Mouse (Mus musculus) testis, adult 2 months (tissue): ENCODE measurements at regions not wholly inside any gene's neighbourhood (a gene's known extent, or its start where the extent isn't known, plus 50 kb on each side); places are given as distances from the start of the nearest gene placed in this dataset.

Source experiments
- H3K27ac ChIP-seq: fragments of 200-500 bp; 2 replicates; pipeline ENCODE4 v1.5.1; 2012; ENCODE audit warnings: low read depth, low read length; ENCODE audit not compliant: control insufficient read depth, insufficient read depth
- H3K27me3 ChIP-seq: fragments of 200-500 bp; 2 replicates; pipeline ENCODE4 v1.6.1; 2012; ENCODE audit warnings: mild to moderate bottlenecking, low read length, moderate library complexity; ENCODE audit not compliant: control insufficient read depth, insufficient read depth
- H3K36me3 ChIP-seq: fragments of 200-500 bp; 2 replicates; pipeline ENCODE4 v1.6.1; 2012; ENCODE audit warnings: mild to moderate bottlenecking, low read length; ENCODE audit not compliant: control insufficient read depth, insufficient read depth
- H3K4me1 ChIP-seq: fragments of 200-500 bp; 2 replicates; pipeline ENCODE4 v1.6.1; 2012; ENCODE audit warnings: low read length; ENCODE audit not compliant: control insufficient read depth, insufficient read depth
- H3K4me3 ChIP-seq: fragments of 200-500 bp; 2 replicates; pipeline ENCODE4 v1.5.1; 2012; ENCODE audit warnings: low read depth, mild to moderate bottlenecking, low read length, moderate library complexity, mixed read lengths; ENCODE audit not compliant: control insufficient read depth
- CTCF ChIP-seq: fragments of 200-500 bp; IDR thresholded peaks from 2 replicates; pipeline ENCODE4 v1.5.1; 2012; ENCODE audit warnings: low read depth, mild to moderate bottlenecking, inconsistent platforms, low read length, moderate library complexity; ENCODE audit not compliant: control insufficient read depth, insufficient read depth, insufficient replicate concordance
- POLR2A ChIP-seq: fragments of 200-500 bp; IDR thresholded peaks from 2 replicates; pipeline ENCODE4 v1.6.1; 2012; ENCODE audit warnings: low read depth, mild to moderate bottlenecking, inconsistent platforms, low read length, moderate library complexity; ENCODE audit not compliant: control insufficient read depth

- H3K4me3 ChIP-seq, result no peak overlapping the region
- H3K4me1 ChIP-seq, result peaks cover 4% of the 10 kb centered on the region
- no peak overlapping the region for H3K27ac ChIP-seq
- no peaks in the 10 kb centered on the region for H3K27me3 ChIP-seq
- H3K36me3 ChIP-seq, result no peaks in the 10 kb centered on the region
- TF ChIP-seq CTCF (no peak), POLR2A (no peak)
These were observed 93.9 kb downstream of the Vegfa start for GRCm38 (mm10) chr17:45938284-45938683.

- Histone ChIP-seq H3K27ac (no peak overlapping the region), H3K36me3 (no peaks in the 10 kb centered on the region), H3K4me3 (no peak overlapping the region), H3K27me3 (no peaks in the 10 kb centered on the region), H3K4me1 (peaks cover 4% of the 10 kb centered on the region)
- TF ChIP-seq POLR2A, result no peak
- TF ChIP-seq CTCF, result no peak
These were observed 95.6 kb downstream of the Vegfa start for GRCm38 (mm10) chr17:45936577-45936976.

GRCm38 (mm10) chr17:45935291-45935690 is 96.9 kb downstream of the Vegfa start:
- Histone ChIP-seq H3K27me3 (no peaks in the 10 kb centered on the region), H3K27ac (no peak overlapping the region), H3K4me3 (peak overlapping the region; percentile 58), H3K36me3 (no peaks in the 10 kb centered on the region), H3K4me1 (peaks cover 4% of the 10 kb centered on the region)
- TF ChIP-seq POLR2A (no peak), CTCF (no peak)

GRCm38 (mm10) chr17:45934002-45934401 is 98.2 kb downstream of the Vegfa start:
- Histone ChIP-seq H3K27me3 (no peaks in the 10 kb centered on the region), H3K4me1 (peaks cover 4% of the 10 kb centered on the region), H3K27ac (no peak overlapping the region), H3K4me3 (no peak overlapping the region), H3K36me3 (no peaks in the 10 kb centered on the region)
- TF ChIP-seq POLR2A (no peak), CTCF (no peak)

GRCm38 (mm10) chr17:45933034-45933433 is 99.1 kb downstream of the Vegfa start:
- Histone ChIP-seq H3K27me3 (no peaks in the 10 kb centered on the region), H3K4me3 (no peak overlapping the region), H3K27ac (no peak overlapping the region), H3K36me3 (no peaks in the 10 kb centered on the region), H3K4me1 (peaks cover 4% of the 10 kb centered on the region)
- no peak for TF ChIP-seq POLR2A
- no peak for TF ChIP-seq CTCF

- Histone ChIP-seq H3K36me3 (no peaks in the 10 kb centered on the region), H3K27ac (no peak overlapping the region), H3K4me3 (no peak overlapping the region), H3K27me3 (no peaks in the 10 kb centered on the region), H3K4me1 (peaks cover 4% of the 10 kb centered on the region)
- TF ChIP-seq CTCF, result no peak
- TF ChIP-seq POLR2A, result no peak
These were observed 99.6 kb downstream of the Vegfa start for GRCm38 (mm10) chr17:45932611-45933010.

- H3K4me1 ChIP-seq, result peaks cover 4% of the 10 kb centered on the region
- H3K36me3 ChIP-seq, result no peaks in the 10 kb centered on the region
- no peaks in the 10 kb centered on the region for H3K27me3 ChIP-seq
- H3K4me3 ChIP-seq, result no peak overlapping the region
- no peak overlapping the region for H3K27ac ChIP-seq
- TF ChIP-seq CTCF (no peak), POLR2A (no peak)
These were observed 102.6 kb downstream of the Vegfa start for GRCm38 (mm10) chr17:45929591-45929990.
